Mouse (Mus musculus): ENCODE data around the gene Olfr1164. TPM values are rescaled to one million over a fixed set of nuclear protein-coding genes. Genes with fewer than 3 reads are reported as not detected.

Gene Olfr1164
- not detected for polyA plus RNA-seq (2017; shearing (Covaris generic))

GRCm38 (mm10) chr2:88093866-88094265 is at the start of gene Olfr1164:
Olfr1164 (minus strand) TSS chr2:88093966.

GRCm38 (mm10) chr2:88128172-88128571 is 34.4 kb upstream of the Olfr1164 start, which contains the start of gene Olfr1166:
Olfr1166 (minus strand) TSS chr2:88128272.

DNA sequence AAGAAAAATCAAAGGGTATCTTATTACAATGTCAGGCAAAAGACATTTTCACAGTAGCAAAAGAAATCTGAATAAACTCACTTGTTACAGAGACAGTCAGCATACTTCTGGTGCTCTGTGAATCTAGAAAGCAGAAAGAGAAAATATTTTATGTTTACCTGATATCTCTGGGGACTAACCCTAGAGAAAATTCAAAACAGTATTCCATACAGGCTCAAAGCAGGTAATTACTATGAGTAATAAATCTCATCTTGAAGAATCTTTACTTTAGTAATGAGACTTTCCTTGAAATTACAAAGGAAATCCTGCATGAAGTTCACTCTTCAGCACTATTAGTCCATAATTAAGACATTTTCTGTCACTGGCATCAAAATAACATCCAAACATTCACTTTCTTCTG is 22.0 kb downstream of the Olfr1164 start, which contains the start of gene Olfr1163:
Gene Olfr1163, minus strand, starts transcription at position 101 of the 400 bp plus-strand sequence.

DNA sequence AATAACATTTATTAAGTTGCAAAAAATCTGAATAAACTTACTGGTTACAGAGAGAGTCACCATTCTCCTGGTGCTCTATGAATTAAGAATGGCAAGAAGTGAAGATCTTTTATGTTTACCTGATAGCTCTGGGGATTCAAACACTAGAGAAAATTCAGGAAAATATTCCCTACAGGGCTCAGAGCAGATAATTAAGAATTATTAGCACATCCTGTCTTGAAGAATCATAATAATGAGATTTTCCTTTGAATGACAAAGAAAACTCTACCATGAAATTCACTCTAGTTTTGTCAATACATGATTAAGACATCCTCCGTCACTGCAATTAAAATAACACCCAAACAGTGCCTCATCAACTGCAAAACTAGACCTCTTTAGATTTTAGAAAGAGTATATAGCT is 42.7 kb downstream of the Olfr1164 start, which contains the start of gene Olfr1162:
Gene Olfr1162, minus strand, starts transcription at position 101 of the 400 bp plus-strand sequence.

Other genes starting within 250 kb of the Olfr1164 start
- not detected for gene Olfr1150-ps1, start 250.0 kb downstream of the Olfr1164 start, polyA plus RNA-seq (2017; shearing (Covaris generic))
- gene Olfr1151, start 238.1 kb downstream of the Olfr1164 start, polyA plus RNA-seq (2017; shearing (Covaris generic)): not detected
- not detected for gene Olfr1152, start 227.5 kb downstream of the Olfr1164 start, polyA plus RNA-seq (2017; shearing (Covaris generic))
- gene Olfr1153, start 199.0 kb downstream of the Olfr1164 start, polyA plus RNA-seq (2017; shearing (Covaris generic)): not detected
- not detected for gene Olfr1154, start 188.8 kb downstream of the Olfr1164 start, polyA plus RNA-seq (2017; shearing (Covaris generic))
- not detected for gene Olfr1155, start 148.8 kb downstream of the Olfr1164 start, polyA plus RNA-seq (2017; shearing (Covaris generic))
- 0.20 TPM for gene Olfr1156, start 140.9 kb downstream of the Olfr1164 start, polyA plus RNA-seq (2017; shearing (Covaris generic))
- gene Olfr1157, start 125.7 kb downstream of the Olfr1164 start, polyA plus RNA-seq (2017; shearing (Covaris generic)): not detected
- not detected for gene Olfr74, start 119.3 kb downstream of the Olfr1164 start, polyA plus RNA-seq (2017; shearing (Covaris generic))
- gene Olfr1158, start 103.9 kb downstream of the Olfr1164 start, polyA plus RNA-seq (2017; shearing (Covaris generic)): not detected
- not detected for gene Olfr1160, start 85.7 kb downstream of the Olfr1164 start, polyA plus RNA-seq (2017; shearing (Covaris generic))
- not detected for gene Olfr1161, start 71.2 kb downstream of the Olfr1164 start, polyA plus RNA-seq (2017; shearing (Covaris generic))
- not detected for gene Olfr73, start 56.3 kb downstream of the Olfr1164 start, polyA plus RNA-seq (2017; shearing (Covaris generic))
- not detected for gene Olfr1162, start 42.8 kb downstream of the Olfr1164 start, polyA plus RNA-seq (2017; shearing (Covaris generic))
- not detected for gene Olfr1163, start 22.1 kb downstream of the Olfr1164 start, polyA plus RNA-seq (2017; shearing (Covaris generic))
- not detected for gene Olfr1166, start 34.3 kb upstream of the Olfr1164 start, polyA plus RNA-seq (2017; shearing (Covaris generic))
- gene Olfr1167, start 61.2 kb upstream of the Olfr1164 start, polyA plus RNA-seq (2017; shearing (Covaris generic)): not detected
- not detected for gene Olfr1168, start 87.9 kb upstream of the Olfr1164 start, polyA plus RNA-seq (2017; shearing (Covaris generic))
- not detected for gene Olfr1170, start 134.4 kb upstream of the Olfr1164 start, polyA plus RNA-seq (2017; shearing (Covaris generic))
- gene Olfr1173, start 185.9 kb upstream of the Olfr1164 start, polyA plus RNA-seq (2017; shearing (Covaris generic)): not detected
- not detected for gene Olfr1174-ps, start 221.2 kb upstream of the Olfr1164 start, polyA plus RNA-seq (2017; shearing (Covaris generic))
- not detected for gene Olfr1175-ps, start 233.2 kb upstream of the Olfr1164 start, polyA plus RNA-seq (2017; shearing (Covaris generic))
- gene Olfr1176, start 242.8 kb upstream of the Olfr1164 start, polyA plus RNA-seq (2017; shearing (Covaris generic)): not detected